Mouse (Mus musculus) liver, embryonic 15.5 days (tissue): ENCODE data around the gene Ppp4r1. TPM values are rescaled to one million over a fixed set of nuclear protein-coding genes. Genes with fewer than 3 reads are reported as not detected.
A peak's percentile ranks its signal among the peaks of the same experiment; 100 is the strongest.

Source experiments
- ATAC-seq: fragments of 200-750 bp; cut with Nextera tagmentation; 2 replicates; pipeline ENCODE4 v1.8.0; 2017; ENCODE audit warnings: moderate number of reproducible peaks, mild to moderate bottlenecking, moderate library complexity; ENCODE audit not compliant: insufficient read depth
- H3K27ac ChIP-seq: fragments of 300-500 bp; sonication (generic); replicated peaks from 2 replicates; pipeline ENCODE4 v1.5.1; 2015; ENCODE audit warnings: mild to moderate bottlenecking, inconsistent platforms
- H3K27me3 ChIP-seq: fragments of 300-500 bp; sonication (generic); 2 replicates; pipeline ENCODE4 v1.6.1; 2015; ENCODE audit warnings: mild to moderate bottlenecking, inconsistent platforms
- H3K36me3 ChIP-seq: fragments of 300-500 bp; sonication (generic); replicated peaks from 2 replicates; pipeline ENCODE4 v1.6.1; 2015; ENCODE audit warnings: moderate library complexity, mild to moderate bottlenecking, inconsistent platforms
- H3K4me1 ChIP-seq: fragments of 300-500 bp; sonication (generic); replicated peaks from 2 replicates; pipeline ENCODE4 v1.6.1; 2015; ENCODE audit warnings: inconsistent platforms
- H3K4me2 ChIP-seq: fragments of 300-500 bp; sonication (generic); 2 replicates; pipeline ENCODE4 v1.6.1; 2015; ENCODE audit warnings: moderate library complexity, mild to moderate bottlenecking, inconsistent platforms
- H3K4me3 ChIP-seq: fragments of 300-500 bp; sonication (generic); replicated peaks from 2 replicates; pipeline ENCODE4 v1.5.1; 2015; ENCODE audit warnings: mild to moderate bottlenecking, inconsistent platforms
- H3K9ac ChIP-seq: fragments of 300-500 bp; sonication (generic); 2 replicates; pipeline ENCODE4 v1.6.1; 2015; ENCODE audit warnings: moderate library complexity, mild to moderate bottlenecking, inconsistent platforms
- H3K9me3 ChIP-seq: fragments of 300-500 bp; sonication (generic); replicated peaks from 2 replicates; pipeline ENCODE4 v1.6.1; 2016; ENCODE audit warnings: inconsistent platforms
- WGBS: fragments of 180-500 bp; shearing (Covaris S2); methylation state at CpG from one replicate; pipeline ENCODE4 v1.1.7; 2015; ENCODE audit warnings: mixed read lengths; ENCODE audit not compliant: insufficient replicate concordance; 5-methylcytosine and 5-hydroxymethylcytosine counted together
- polyA plus RNA-seq: library from polyadenylated mRNA; unstranded; fragments of >200 nt; fragmentation: Nextera tagmentation; extraction: Ambion mirVana; gene quantifications from 2 replicates; pipeline ENCODE4 v1.2.1, GENCODE M21; 2015

Gene Ppp4r1
- polyA plus RNA-seq, 1 experiment from 2014 or later: 10.7 TPM

DNA sequence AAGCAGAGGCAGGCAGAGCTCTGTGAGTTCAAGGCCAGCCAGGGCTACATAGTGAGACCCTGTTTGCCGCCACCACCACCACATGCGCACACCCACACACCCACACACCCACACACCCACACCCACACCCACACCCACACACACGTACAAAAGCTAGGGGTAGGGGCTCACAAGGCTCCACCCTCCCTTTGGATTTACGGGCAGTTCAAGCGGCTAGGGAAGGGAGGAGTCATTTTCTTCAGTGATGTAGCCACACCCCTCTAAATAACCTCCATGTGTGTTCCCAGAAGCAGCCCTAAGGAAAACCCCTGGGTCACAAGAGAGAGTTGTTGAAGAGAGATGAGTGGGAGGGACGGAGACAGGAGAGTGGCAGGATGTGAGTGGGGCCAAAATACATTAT lies 94.7 kb downstream of the Ppp4r1 start:
- Histone ChIP-seq H3K9me3 (no peaks in the 10 kb centered on the region), H3K4me2 (no peak overlapping the region), H3K36me3 (no peaks in the 10 kb centered on the region), H3K4me1 (peaks cover 28% of the 10 kb centered on the region), H3K9ac (no peak overlapping the region), H3K4me3 (no peak overlapping the region), H3K27me3 (no peaks in the 10 kb centered on the region), H3K27ac (no peak overlapping the region)
- ATAC-seq: no peak
- WGBS: 54% methylated on average over 6 of the region's 6 CpGs

DNA sequence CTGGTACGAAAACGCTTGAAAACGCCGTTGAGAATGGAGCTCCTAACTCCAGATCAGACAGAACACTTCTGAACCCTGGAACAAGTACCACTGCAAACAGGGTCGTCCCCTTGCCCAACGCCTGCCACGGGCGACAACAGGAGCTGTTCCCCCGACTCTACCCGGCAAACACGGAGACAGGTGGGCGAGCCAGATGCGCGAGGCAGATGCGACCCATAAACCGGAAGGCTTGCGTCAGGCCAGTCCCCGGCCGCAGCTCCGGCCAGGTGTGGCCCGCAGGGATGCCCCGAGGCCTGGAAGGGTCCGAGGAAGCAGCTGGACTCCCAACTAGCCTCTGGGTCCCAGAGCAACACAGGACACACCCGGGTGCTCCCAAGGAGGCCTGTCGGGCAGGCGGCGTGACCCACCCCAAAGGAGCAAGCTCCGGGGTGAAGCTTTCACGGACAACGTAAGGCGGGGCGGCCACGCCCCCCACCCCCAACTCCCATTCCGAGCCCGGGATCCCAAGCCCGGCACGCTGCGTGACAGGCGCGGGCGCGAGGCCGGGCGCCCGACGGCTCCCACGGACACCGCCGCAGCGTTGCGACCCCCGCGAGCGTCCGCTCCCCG lies 101.8 kb downstream of the Ppp4r1 start:
- WGBS: under 1% methylated on average over 38 of the region's 56 CpGs
- H3K4me1 ChIP-seq: peaks cover 45% of the 10 kb centered on the region
- H3K9ac ChIP-seq: peak overlapping the region; percentile 95
- H3K9me3 ChIP-seq: no peaks in the 10 kb centered on the region
- no peaks in the 10 kb centered on the region for H3K36me3 ChIP-seq
- H3K27ac ChIP-seq: peak overlapping the region; percentile 97
- peak overlapping the region; percentile 98 for H3K4me3 ChIP-seq
- H3K4me2 ChIP-seq: peak overlapping the region; percentile 82
- peak; percentile 17 for ATAC-seq
- H3K27me3 ChIP-seq: no peaks in the 10 kb centered on the region

DNA sequence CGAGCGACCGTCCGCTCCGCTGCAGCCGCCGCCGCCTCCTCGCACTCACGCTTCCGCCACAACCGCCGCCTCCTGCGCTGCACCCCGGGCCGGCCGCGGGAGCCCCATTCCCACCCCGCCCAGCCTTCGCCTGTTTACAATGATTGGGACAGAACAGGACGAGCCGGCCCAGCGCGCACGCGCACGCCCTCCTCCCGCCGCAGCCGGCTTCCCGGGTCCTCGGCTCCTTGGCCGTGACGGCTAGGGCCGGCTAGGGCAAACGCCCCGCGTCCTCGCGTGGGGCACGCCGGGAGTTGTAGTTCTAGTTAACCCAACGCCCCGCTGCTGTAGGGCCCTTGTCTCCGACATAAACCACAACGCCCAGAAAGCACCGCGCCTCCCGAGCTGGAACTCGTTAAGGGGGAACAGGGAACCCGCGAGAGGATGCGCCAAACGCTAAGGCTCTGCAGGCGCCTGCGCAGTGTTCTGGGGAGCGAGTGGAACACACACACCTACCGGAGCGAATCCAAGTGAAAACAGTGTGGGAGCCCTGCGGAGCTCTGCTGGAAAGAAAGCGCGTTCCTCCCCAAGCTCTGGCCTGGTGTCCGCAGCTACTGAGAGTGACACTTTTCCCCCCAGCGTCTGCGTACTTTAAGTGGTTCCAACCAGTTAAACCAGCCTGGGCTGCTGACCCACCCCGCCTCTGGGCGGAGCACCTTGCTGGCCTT lies 102.5 kb downstream of the Ppp4r1 start:
- WGBS: under 1% methylated on average over 66 of the region's 67 CpGs
- H3K9me3 ChIP-seq: no peaks in the 10 kb centered on the region
- H3K4me2 ChIP-seq: peak overlapping the region; percentile 82
- peak overlapping the region; percentile 95 for H3K9ac ChIP-seq
- H3K4me1 ChIP-seq: peaks cover 42% of the 10 kb centered on the region
- no peaks in the 10 kb centered on the region for H3K27me3 ChIP-seq
- peak; percentile 98 for ATAC-seq
- peak overlapping the region; percentile 98 for H3K4me3 ChIP-seq
- H3K27ac ChIP-seq: peak overlapping the region; percentile 97
- H3K36me3 ChIP-seq: no peaks in the 10 kb centered on the region

DNA sequence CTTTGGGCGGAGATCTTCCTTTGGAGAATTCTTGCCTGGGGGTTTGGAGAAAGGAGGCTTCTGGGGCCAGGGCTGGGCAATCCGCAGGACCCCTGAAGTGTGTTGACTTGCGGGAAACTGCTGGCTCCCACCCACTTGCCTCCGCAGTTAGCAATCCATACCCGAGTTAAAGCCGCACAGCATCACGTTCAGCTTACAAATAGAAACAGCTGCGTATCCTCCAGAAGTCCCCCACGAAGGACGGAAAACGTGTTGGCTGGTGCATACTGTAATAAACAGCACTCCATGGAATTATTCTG lies 103.0 kb downstream of the Ppp4r1 start:
- Histone ChIP-seq H3K4me1 (peaks cover 42% of the 10 kb centered on the region), H3K27me3 (no peaks in the 10 kb centered on the region)
- no peak for ATAC-seq

DNA sequence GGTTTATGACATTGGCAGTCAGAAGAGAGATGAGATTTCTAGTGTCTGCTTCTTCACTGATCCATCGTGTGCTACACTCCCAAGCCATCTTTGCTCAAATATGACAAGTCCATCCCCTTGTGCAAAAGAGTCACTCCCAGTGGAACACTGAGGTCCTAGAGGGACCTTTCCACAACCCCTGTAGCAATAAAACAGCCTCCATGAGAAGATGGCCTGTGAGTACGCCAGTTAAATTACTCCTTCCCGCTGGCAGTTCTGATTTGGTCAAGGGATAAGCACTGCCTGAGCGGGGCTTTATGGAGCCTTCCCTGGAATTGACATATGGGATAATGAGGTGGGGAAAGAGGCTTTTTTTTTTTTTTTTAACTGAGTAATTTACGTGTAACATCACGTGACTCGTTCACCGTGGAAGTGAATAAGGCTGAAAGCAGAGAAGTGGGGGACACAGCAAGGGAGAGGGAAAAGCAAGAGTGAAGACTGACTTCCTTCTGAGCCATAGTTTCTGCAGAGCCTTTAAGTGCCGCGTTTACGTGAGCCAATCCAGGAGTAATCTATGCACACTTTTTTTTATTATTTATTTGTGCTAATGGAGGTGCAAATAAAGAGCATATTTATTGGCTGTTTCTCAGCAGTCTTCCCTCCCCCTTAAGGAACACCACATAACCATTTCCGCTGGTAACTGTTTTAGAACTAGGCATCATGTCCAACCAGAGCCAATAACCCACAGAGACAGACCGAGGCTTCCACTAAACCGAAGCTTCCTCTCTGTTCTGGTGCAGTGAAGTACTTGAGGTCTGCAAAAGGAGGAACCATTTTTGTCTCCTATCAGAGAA lies 103.5 kb downstream of the Ppp4r1 start, which contains the start of gene Ralbp1:
Gene Ralbp1, minus strand, starts transcription at position 102 of the 833 bp plus-strand sequence.
- WGBS: 3% methylated on average over 14 of the region's 14 CpGs

More for the DNA sequence above, 103.0 kb downstream of the Ppp4r1 start:
- H3K9ac ChIP-seq: peak overlapping the region; percentile 75
- peak overlapping the region; percentile 98 for H3K4me3 ChIP-seq
- H3K4me2 ChIP-seq: peak overlapping the region; percentile 82
- under 1% methylated on average over 11 of the region's 11 CpGs for WGBS
- no peaks in the 10 kb centered on the region for H3K36me3 ChIP-seq
- peak overlapping the region; percentile 97 for H3K27ac ChIP-seq
- no peaks in the 10 kb centered on the region for H3K9me3 ChIP-seq

DNA sequence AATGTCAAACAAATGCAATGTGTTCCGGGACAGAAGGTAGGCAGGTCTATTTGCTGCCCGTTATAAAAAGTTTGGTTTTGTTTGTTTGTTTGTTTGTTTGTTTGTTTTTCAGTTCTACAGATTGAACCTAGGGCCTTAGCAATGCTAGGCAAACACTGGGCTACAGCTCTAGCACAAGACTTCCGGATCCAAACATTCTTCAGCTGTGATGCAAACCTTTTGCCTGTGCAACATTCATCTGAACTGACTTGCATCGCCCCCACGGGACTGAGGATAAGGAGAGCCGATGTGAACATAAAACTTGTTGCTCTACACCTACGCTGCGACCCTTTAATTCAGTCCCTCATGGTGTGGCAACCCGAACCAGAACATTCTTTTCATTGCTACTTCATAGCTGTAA lies 104.2 kb downstream of the Ppp4r1 start:
- H3K4me2 ChIP-seq: peak overlapping the region; percentile 82
- peak overlapping the region; percentile 97 for H3K27ac ChIP-seq
- H3K36me3 ChIP-seq: no peaks in the 10 kb centered on the region
- peaks cover 33% of the 10 kb centered on the region for H3K4me1 ChIP-seq
- no peaks in the 10 kb centered on the region for H3K9me3 ChIP-seq
- peak overlapping the region; percentile 98 for H3K4me3 ChIP-seq
- ATAC-seq: no peak
- 64% methylated on average over 9 of the region's 9 CpGs for WGBS
- H3K9ac ChIP-seq: 0 out of 2 replicates have a peak overlapping the region, but pooled peaks have one; percentile 75
- no peaks in the 10 kb centered on the region for H3K27me3 ChIP-seq

More for the DNA sequence above, 103.5 kb downstream of the Ppp4r1 start, which contains the start of gene Ralbp1:
- peak within 1 kb of the TSS; percentile 82 for H3K4me2 ChIP-seq
- H3K9ac ChIP-seq: peak within 1 kb of the TSS; percentile 95
- peak within 1 kb of the TSS; percentile 97 for H3K27ac ChIP-seq
- ATAC-seq: no peak
- no peaks in the 10 kb centered on the region for H3K36me3 ChIP-seq
- peaks cover 39% of the 10 kb centered on the region for H3K4me1 ChIP-seq
- no peaks in the 10 kb centered on the region for H3K9me3 ChIP-seq
- H3K4me3 ChIP-seq: peak within 1 kb of the TSS; percentile 98
- H3K27me3 ChIP-seq: no peaks in the 10 kb centered on the region

DNA sequence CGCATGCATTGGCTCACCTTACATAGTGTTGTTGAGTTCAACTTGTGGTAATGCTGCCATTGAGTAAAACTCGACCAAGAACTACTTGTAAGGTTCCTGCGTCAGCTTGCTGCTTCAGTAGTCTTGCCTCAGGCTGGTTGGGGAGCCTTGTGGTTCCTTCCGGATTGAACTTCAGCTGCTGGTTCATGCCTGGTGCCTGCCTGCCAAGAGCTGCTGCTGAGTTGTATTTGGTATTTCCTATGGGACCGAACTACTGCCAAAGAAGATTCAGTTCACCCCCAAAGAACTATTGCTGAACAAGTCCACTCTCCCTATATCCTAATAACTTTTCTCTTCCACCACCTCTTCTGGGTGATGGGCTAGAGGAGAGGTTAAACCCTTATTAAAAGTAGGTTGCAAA lies 107.1 kb downstream of the Ppp4r1 start:
- no peak overlapping the region for H3K4me2 ChIP-seq
- H3K4me3 ChIP-seq: no peak overlapping the region
- 67% methylated on average over 5 of the region's 5 CpGs for WGBS
- H3K9me3 ChIP-seq: no peaks in the 10 kb centered on the region
- no peak overlapping the region for H3K9ac ChIP-seq
- ATAC-seq: no peak
- no peaks in the 10 kb centered on the region for H3K27me3 ChIP-seq
- H3K36me3 ChIP-seq: no peaks in the 10 kb centered on the region
- H3K27ac ChIP-seq: no peak overlapping the region
- peaks cover 17% of the 10 kb centered on the region for H3K4me1 ChIP-seq

Other genes starting within 250 kb of the Ppp4r1 start
- gene Tmem232, start 241.8 kb upstream of the Ppp4r1 start, polyA plus RNA-seq: not detected in 2 replicates
- gene Vapa, start 169.0 kb upstream of the Ppp4r1 start, polyA plus RNA-seq: 57.9 and 63.9 TPM in 2 replicates
- not detected in 2 replicates for gene Txndc2, start 140.4 kb upstream of the Ppp4r1 start, polyA plus RNA-seq
- gene Rab31, start 9.8 kb upstream of the Ppp4r1 start, polyA plus RNA-seq: 6.1 and 6.3 TPM in 2 replicates
- gene Ralbp1, start 103.2 kb downstream of the Ppp4r1 start, polyA plus RNA-seq: 38.8 and 42.1 TPM in 2 replicates
- 16.1 and 17.0 TPM in 2 replicates for gene Twsg1, start 168.7 kb downstream of the Ppp4r1 start, polyA plus RNA-seq